Mouse (Mus musculus) erythroblast, embryonic 14.5 days (primary cell): Measurements from ENCODE around the gene Gm36210. TPM values are rescaled to one million over a fixed set of nuclear protein-coding genes. Genes with fewer than 3 reads are reported as not detected.

Experiments
- H3K27me3 ChIP-seq: 2 replicates; pipeline ENCODE4 v1.6.1; 2012; ENCODE audit warnings: inconsistent platforms; ENCODE audit not compliant: control insufficient read depth
- H3K36me3 ChIP-seq: 2 replicates; pipeline ENCODE4 v1.6.1; 2012; ENCODE audit warnings: mild to moderate bottlenecking, inconsistent platforms; ENCODE audit not compliant: control insufficient read depth
- H3K4me1 ChIP-seq: 2 replicates; pipeline ENCODE4 v1.6.1; 2012; ENCODE audit warnings: inconsistent platforms; ENCODE audit not compliant: control insufficient read depth
- H3K4me3 ChIP-seq: replicated peaks from 2 replicates; pipeline ENCODE3; 2012; ENCODE audit warnings: moderate library complexity, mild to moderate bottlenecking, inconsistent platforms
- H3K9me3 ChIP-seq: 2 replicates; pipeline ENCODE4 v1.6.1; 2012; ENCODE audit warnings: low read length, inconsistent platforms, mixed read lengths; ENCODE audit not compliant: control insufficient read depth
- GATA1 ChIP-seq: IDR thresholded peaks from 2 replicates; pipeline ENCODE4 v1.6.1; 2012; ENCODE audit warnings: low read length, inconsistent platforms, mixed read lengths
- TAL1 ChIP-seq: IDR thresholded peaks from 3 replicates; pipeline ENCODE4 v1.6.1; 2012; ENCODE audit warnings: low read length, inconsistent platforms, mixed read lengths
- polyA plus RNA-seq: library from polyadenylated mRNA; stranded (reverse); fragments of >175 nt; gene quantifications from 2 replicates; pipeline ENCODE4 v1.2.3, GENCODE M21; 2012

Gm36210 gene
- polyA plus RNA-seq, 1 experiment, result not detected

GRCm38 (mm10) chr7:4924483-4924882 lies 18.2 kb upstream of the Gm36210 start:
- TF ChIP-seq TAL1, result no peak
- TF ChIP-seq GATA1, result no peak

DNA sequence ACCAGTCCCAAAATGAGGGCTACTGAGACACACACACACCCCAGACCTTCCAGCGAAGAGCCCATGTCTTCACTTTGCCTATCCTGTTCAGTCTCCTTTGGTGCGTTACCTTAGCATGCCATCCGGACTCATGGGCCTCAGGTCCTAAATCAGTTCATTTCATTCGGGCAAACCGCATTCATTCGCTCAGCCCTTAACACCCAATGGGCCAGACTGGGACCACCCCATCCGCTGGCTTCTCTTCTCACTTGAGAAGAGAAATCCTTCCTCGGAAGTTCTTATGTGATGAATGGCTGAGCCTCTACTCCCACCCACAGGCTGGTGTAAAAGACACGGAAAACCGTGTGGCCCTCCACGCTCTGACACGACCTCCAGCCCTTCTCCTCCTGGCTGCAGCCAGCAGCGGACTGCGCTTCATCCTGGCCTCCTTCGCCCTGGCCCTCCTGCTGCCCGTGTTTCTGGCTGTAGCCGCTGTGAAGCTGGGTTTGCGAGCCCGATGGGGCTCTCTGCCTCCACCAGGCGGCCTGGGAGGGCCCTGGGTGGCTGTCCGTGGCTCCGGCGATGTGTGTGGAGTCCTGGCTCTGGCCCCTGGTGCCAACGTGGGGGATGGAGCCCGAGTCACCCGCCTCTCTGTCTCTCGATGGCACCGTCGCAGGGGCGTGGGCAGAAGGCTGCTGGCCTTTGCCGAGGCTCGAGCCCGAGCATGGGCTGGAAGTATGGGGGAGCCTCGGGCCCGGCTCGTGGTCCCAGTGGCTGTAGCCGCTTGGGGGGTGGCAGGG lies 17.5 kb upstream of the Gm36210 start:
- H3K36me3 ChIP-seq, result peaks cover 24% of the 10 kb centered on the region
- H3K4me3 ChIP-seq, result no peak overlapping the region
- peaks cover 52% of the 10 kb centered on the region for H3K27me3 ChIP-seq
- H3K4me1 ChIP-seq, result peaks cover 14% of the 10 kb centered on the region
- no peak for TF ChIP-seq TAL1
- no peak for TF ChIP-seq GATA1
- peaks cover 7% of the 10 kb centered on the region for H3K9me3 ChIP-seq

More at GRCm38 (mm10) chr7:4924483-4924882, 18.2 kb upstream of the Gm36210 start:
- Histone ChIP-seq H3K36me3 (peaks cover 17% of the 10 kb centered on the region), H3K4me3 (no peak overlapping the region), H3K9me3 (peaks cover 7% of the 10 kb centered on the region), H3K4me1 (peaks cover 14% of the 10 kb centered on the region), H3K27me3 (peaks cover 52% of the 10 kb centered on the region)

- Histone ChIP-seq H3K4me1 (peaks cover 14% of the 10 kb centered on the region), H3K36me3 (peaks cover 31% of the 10 kb centered on the region), H3K9me3 (peaks cover 7% of the 10 kb centered on the region), H3K4me3 (no peak overlapping the region), H3K27me3 (peaks cover 52% of the 10 kb centered on the region)
- no peak for TF ChIP-seq TAL1
- TF ChIP-seq GATA1, result no peak
Observed at GRCm38 (mm10) chr7:4922931-4923565, 16.7 kb upstream of the Gm36210 start.

GRCm38 (mm10) chr7:4922508-4922907 lies 16.2 kb upstream of the Gm36210 start:
- no peak overlapping the region for H3K4me3 ChIP-seq
- H3K9me3 ChIP-seq, result peaks cover 7% of the 10 kb centered on the region
- H3K4me1 ChIP-seq, result peaks cover 16% of the 10 kb centered on the region
- TF ChIP-seq TAL1 (no peak), GATA1 (no peak)
- peaks cover 52% of the 10 kb centered on the region for H3K27me3 ChIP-seq
- H3K36me3 ChIP-seq, result peaks cover 37% of the 10 kb centered on the region

DNA sequence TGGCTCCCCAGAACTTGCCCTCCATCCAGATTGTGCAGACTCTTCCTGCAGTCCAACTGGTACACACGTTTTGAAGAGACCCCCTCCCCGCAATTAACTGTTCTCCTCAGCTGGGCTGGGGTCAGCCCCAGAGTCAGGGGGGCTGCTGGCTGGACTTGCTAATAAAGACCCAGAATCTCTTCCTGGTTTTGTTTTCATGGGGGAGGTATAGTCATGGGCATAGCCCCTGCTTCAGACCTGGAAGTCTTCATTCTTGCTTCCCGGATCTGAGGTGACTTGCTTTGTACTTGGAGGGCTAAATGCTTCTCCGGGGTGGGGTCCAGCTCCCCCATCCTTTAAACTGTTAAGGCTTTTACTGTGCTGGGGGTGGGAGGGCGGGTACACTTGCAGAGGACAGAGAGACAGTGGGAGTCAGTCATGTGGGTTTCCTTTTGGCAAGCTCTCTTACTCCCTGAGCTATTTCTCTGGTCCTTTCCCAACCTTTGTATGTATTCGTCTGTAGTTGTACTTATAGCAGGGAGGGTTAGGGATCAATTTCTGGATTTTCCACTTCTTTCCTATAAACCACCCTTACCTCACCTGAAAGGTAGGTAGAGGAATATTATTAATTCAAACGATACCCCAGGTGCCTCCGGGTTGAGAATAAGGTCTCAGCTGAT lies 15.6 kb upstream of the Gm36210 start, which contains the start of gene Nat14:
Gene Nat14, plus strand, starts transcription at position 205 of the 659 bp plus-strand sequence.
- no peak for TF ChIP-seq GATA1
- TF ChIP-seq TAL1, result no peak

GRCm38 (mm10) chr7:4920976-4921823 lies 14.9 kb upstream of the Gm36210 start:
- H3K4me3 ChIP-seq, result no peak overlapping the region
- H3K36me3 ChIP-seq, result peaks cover 47% of the 10 kb centered on the region
- H3K9me3 ChIP-seq, result peaks cover 7% of the 10 kb centered on the region
- H3K27me3 ChIP-seq, result peaks cover 48% of the 10 kb centered on the region
- peaks cover 29% of the 10 kb centered on the region for H3K4me1 ChIP-seq
- TF ChIP-seq GATA1 (no peak), TAL1 (no peak)

More for the DNA sequence above, 15.6 kb upstream of the Gm36210 start, which contains the start of gene Nat14:
- Histone ChIP-seq H3K27me3 (peaks cover 52% of the 10 kb centered on the region), H3K4me3 (no peak within 1 kb of the TSS), H3K9me3 (peaks cover 7% of the 10 kb centered on the region), H3K4me1 (peaks cover 22% of the 10 kb centered on the region), H3K36me3 (peaks cover 42% of the 10 kb centered on the region)

- Histone ChIP-seq H3K36me3 (peaks cover 47% of the 10 kb centered on the region), H3K27me3 (peaks cover 41% of the 10 kb centered on the region), H3K4me3 (no peak overlapping the region), H3K9me3 (peaks cover 7% of the 10 kb centered on the region), H3K4me1 (peaks cover 36% of the 10 kb centered on the region)
- TF ChIP-seq TAL1 (no peak), GATA1 (no peak)
Observed at GRCm38 (mm10) chr7:4920496-4920895, 14.2 kb upstream of the Gm36210 start.

DNA sequence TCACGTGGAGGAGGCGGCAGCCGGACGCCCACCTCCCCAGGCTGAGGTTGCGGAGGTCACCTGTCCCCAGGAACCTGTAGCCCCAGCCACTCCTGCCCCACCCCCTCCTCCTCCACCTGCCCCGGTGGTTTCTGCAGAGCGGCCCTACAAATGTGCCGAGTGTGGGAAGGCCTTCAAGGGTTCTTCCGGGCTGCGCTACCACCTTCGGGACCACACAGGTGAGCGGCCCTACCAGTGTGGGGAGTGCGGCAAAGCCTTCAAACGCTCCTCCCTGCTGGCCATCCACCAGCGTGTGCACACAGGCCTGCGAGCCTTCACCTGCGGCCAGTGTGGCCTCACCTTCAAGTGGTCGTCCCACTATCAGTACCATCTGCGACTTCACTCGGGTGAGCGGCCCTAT lies 13.7 kb upstream of the Gm36210 start:
- peaks cover 7% of the 10 kb centered on the region for H3K9me3 ChIP-seq
- H3K4me3 ChIP-seq, result no peak overlapping the region
- peaks cover 36% of the 10 kb centered on the region for H3K27me3 ChIP-seq
- TF ChIP-seq TAL1, result no peak
- no peak for TF ChIP-seq GATA1
- peaks cover 36% of the 10 kb centered on the region for H3K4me1 ChIP-seq
- peaks cover 47% of the 10 kb centered on the region for H3K36me3 ChIP-seq
